Mouse (Mus musculus): Measurements from ENCODE around the gene Rbp7.

Gene Rbp7

DNA sequence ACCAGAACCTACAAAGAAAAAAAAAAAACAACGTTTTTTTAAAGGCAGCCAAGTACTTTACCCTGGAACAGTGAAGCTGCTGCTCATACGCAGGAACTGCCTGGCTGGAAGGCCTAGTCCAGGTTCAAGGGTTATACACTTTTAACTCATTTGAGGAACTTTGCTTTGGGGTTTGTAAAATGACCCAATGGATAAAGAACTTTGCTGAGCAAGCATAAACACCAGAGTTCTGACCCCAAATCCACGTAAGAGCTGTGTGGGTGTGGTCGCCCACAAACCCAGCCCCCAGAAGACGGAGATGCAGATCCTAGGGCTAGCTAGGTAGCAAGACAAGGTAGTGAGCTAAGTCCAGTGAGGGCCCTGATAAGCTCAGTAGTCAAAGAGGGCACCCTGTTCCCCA is 47.3 kb downstream of the Rbp7 start:
- no peak for DNase-seq (ENCODE audit: low read depth)

DNA sequence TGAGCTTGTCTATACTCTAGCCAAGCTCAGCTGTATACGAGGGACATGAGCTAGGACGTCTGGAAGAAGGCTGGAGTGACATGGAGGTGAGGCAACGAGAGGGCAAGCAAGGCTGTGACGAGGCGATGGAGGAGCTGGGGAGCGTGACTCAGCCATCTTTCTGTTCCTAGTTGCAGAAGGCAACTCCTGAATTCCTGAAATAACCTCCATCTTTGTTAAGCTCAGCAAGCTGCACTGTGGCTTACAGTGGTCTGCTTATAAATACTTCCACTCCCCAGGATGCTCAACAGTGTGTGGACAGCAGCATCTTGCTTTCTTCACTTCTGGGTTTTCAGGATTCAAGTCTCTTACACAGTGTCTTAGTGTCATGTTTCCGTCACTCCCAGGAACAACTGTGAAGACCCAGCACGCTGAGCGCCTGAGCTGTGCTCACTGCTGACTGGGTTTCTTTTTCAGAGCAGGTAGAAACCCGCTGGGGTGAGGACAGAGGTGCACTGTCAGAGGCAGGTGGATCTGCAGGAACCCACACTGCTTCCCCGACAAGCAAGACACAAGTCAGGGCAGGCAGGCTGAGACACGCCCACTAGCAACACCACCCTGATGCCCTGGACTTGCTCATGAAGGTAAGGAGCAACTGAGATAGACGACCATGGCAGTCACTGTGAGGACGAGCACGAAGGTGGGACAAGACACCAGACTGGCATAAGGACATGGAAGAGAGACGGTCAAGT is 48.9 kb downstream of the Rbp7 start:
- DNase-seq (ENCODE audit: low read depth), result no peak

DNA sequence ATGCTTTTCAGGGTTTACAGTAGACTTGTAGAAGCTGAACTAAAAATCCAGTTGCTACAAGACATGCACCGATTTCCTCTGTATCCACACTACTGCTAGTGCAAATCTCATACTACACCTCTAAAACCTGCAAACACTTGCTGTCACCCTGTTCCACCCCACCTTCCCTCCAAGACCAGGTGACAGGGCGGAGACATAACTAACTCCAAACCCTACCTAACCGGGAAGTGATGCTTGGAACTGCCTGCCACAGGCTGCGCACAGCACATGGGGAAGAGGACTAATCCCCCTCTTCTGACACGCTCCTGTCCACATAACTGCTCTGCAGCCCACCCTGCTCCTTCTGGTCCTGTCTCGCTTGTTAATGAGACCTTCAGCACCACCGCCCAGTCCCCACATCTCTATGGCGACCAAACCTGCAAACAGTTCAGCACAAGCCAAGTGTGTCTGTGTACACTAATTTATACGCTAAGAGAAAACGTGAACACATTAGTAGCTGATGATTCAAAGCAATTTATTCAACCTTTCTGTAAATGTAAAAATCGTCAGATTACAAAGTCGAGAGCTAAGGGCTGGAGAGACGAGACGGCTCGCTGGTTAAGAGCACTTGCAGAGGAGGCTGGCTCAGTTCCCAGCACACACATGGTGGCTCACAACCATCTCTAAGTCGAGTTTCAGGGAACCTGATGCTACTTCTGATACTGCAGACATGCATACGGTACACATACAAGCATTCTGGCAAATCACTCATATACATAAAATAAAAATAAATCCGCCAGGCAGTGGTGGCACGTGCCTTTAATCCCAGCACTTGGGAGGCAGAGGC is 49.9 kb downstream of the Rbp7 start:
- no peak for DNase-seq (ENCODE audit: low read depth)

DNA sequence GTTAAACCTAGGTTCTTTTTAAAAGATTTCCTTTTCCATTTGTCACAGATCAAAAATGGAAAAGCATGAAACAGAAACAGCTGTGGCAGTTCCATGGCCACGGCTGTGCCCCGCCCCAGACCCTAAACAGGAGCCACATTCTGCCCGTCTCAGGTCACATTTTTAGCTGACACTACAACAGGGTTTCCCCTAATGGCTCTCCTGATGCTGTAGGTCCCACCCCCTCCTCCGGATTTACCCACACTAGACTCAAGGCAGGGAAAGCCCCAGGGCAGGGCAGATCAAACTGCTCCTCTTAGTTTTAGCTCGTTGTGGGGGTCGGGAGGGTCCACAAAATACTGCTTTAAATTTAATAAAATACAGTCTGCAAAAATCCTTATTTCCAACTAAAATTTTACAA is 51.7 kb downstream of the Rbp7 start:
- no peak for DNase-seq (ENCODE audit: low read depth)

DNA sequence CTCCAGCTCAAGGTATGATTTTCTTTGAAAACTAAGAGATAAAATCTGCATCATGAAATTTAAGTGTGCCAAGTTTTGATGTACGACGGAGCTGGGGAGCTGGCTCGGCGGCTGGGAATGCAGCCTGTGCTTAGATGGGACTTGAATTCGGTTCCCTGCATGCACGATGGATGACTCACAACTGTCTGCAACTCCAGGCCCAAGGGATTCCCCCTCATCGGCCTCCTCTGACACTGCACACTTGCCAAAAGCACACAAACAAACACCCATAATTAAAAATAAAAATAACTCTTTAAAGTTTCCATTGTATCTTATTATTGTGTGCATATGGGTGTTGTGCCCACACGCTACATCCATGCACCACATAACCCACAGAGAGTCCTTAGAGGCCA is 53.2 kb downstream of the Rbp7 start:
- DNase-seq (ENCODE audit: low read depth), result no peak

DNA sequence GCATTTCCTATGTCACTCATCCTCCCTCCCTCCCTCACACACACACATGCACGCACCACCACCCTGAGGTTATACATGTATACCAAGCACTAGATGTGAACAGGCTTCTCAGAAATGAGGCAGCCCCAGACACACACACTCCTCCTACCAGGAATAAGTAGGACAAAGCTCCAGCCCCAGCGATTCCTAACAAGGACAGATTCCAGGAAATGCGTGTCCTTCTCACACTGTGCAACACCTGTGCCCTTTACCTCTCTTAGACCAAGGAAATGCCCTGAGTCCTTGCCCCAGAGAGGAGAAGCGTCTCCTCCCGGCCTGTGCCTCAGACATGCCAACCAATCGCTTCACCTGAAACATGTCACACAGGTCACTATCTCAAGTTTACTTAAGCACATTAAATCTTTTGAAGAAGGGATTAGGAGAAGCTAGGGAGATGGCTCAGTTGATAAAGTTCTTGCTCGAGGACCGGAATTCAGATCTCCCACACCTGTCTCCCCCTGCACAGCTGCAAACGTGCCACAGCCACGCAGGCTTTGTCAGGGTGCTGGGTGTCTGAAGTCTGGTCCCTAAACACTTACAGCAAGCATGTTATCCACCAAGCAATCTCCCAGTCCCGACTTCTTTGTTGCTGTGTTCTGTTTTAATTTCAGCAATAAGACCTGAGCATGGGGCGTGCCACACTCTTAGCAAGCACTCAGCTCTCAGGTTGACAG is 53.7 kb downstream of the Rbp7 start:
- no peak for DNase-seq (ENCODE audit: low read depth)
